Mouse (Mus musculus) brown adipose tissue, adult 24 weeks (tissue): Measurements from ENCODE around the gene Selenow. TPM values are rescaled to one million over a fixed set of nuclear protein-coding genes. Genes with fewer than 3 reads are reported as not detected.
A peak's percentile ranks its signal among the peaks of the same experiment; 100 is the strongest.

Experiments
- H3K27ac ChIP-seq: fragments of 200-500 bp; replicated peaks from 2 replicates; pipeline ENCODE4 v1.5.1; 2012; ENCODE audit warnings: low read depth, mild to moderate bottlenecking, low read length
- H3K4me1 ChIP-seq: fragments of 200-500 bp; 2 replicates; pipeline ENCODE4 v1.6.1; 2012; ENCODE audit warnings: low read length, mixed read lengths; ENCODE audit not compliant: control insufficient read depth, insufficient read depth, insufficient read length
- H3K4me3 ChIP-seq: fragments of 200-500 bp; 2 replicates; pipeline ENCODE4 v1.5.1; 2012; ENCODE audit warnings: low read depth, mild to moderate bottlenecking, low read length, moderate library complexity; ENCODE audit not compliant: insufficient read depth
- polyA plus RNA-seq: library from polyadenylated mRNA; stranded (reverse); fragments of >200 nt; gene quantifications from 2 replicates; pipeline ENCODE4 v1.2.4, GENCODE M21; 2012; ENCODE audit not compliant: missing spikeins, insufficient read depth, insufficient read length

Gene Selenow
- polyA plus RNA-seq: 320 and 478 TPM in 2 replicates

GRCm38 (mm10) chr7:15922220-15922773 is at the start of gene Selenow:
Gene Selenow (minus strand): TSS chr7:15922402.
- H3K27ac ChIP-seq: peak within 1 kb of the TSS; percentile 98
- H3K4me3 ChIP-seq: peak within 1 kb of the TSS; percentile 75
- peaks cover 7% of the 10 kb centered on the region; the same call in 1 of the 2 replicates for H3K4me1 ChIP-seq

GRCm38 (mm10) chr7:15969674-15970073 is 47.5 kb upstream of the Selenow start:
- H3K4me3 ChIP-seq: no peak overlapping the region
- no peak overlapping the region for H3K27ac ChIP-seq
- no peaks in the 10 kb centered on the region for H3K4me1 ChIP-seq

GRCm38 (mm10) chr7:15968322-15968721 is 46.1 kb upstream of the Selenow start:
- H3K4me3 ChIP-seq: no peak overlapping the region
- no peak overlapping the region for H3K27ac ChIP-seq
- H3K4me1 ChIP-seq: no peaks in the 10 kb centered on the region

- H3K4me3 ChIP-seq: peak within 1 kb of the TSS; percentile 93
- H3K27ac ChIP-seq: peak within 1 kb of the TSS; percentile 99
- H3K4me1 ChIP-seq: no peaks in the 10 kb centered on the region
Observed at GRCm38 (mm10) chr7:15967312-15967711, 45.1 kb upstream of the Selenow start, which contains the start of gene Ehd2. Gene Ehd2 (minus strand): TSS chr7:15967567.

- Histone ChIP-seq H3K4me1 (peaks cover 3% of the 10 kb centered on the region), H3K27ac (peak overlapping the region; percentile 99), H3K4me3 (peak overlapping the region; percentile 93)
Observed at GRCm38 (mm10) chr7:15966489-15966888, 44.3 kb upstream of the Selenow start.

- peak overlapping the region; percentile 93 for H3K27ac ChIP-seq
- H3K4me3 ChIP-seq: peak overlapping the region; percentile 93
- H3K4me1 ChIP-seq: peaks cover 16% of the 10 kb centered on the region
Observed at GRCm38 (mm10) chr7:15963798-15964652, 41.8 kb upstream of the Selenow start.

- Histone ChIP-seq H3K4me3 (peak overlapping the region; percentile 93), H3K4me1 (peaks cover 17% of the 10 kb centered on the region), H3K27ac (peak overlapping the region; percentile 93)
Observed at GRCm38 (mm10) chr7:15962311-15963288, 40.4 kb upstream of the Selenow start.

GRCm38 (mm10) chr7:15961798-15962197 is 39.6 kb upstream of the Selenow start:
- Histone ChIP-seq H3K27ac (peak overlapping the region; percentile 66), H3K4me1 (peaks cover 23% of the 10 kb centered on the region), H3K4me3 (peak overlapping the region; percentile 23)

GRCm38 (mm10) chr7:15961239-15961638 is 39.0 kb upstream of the Selenow start:
- H3K4me3 ChIP-seq: peak overlapping the region; percentile 23
- peaks cover 28% of the 10 kb centered on the region for H3K4me1 ChIP-seq
- H3K27ac ChIP-seq: peak overlapping the region; percentile 66

- peaks cover 32% of the 10 kb centered on the region for H3K4me1 ChIP-seq
- H3K27ac ChIP-seq: peak overlapping the region; percentile 85
- peak overlapping the region; percentile 23; the same call in 1 of the 2 replicates for H3K4me3 ChIP-seq
Observed at GRCm38 (mm10) chr7:15960691-15961090, 38.5 kb upstream of the Selenow start.

- Histone ChIP-seq H3K27ac (peak overlapping the region; percentile 99), H3K4me1 (peaks cover 25% of the 10 kb centered on the region), H3K4me3 (peak overlapping the region; percentile 44)
Observed at GRCm38 (mm10) chr7:15956143-15956542, 33.9 kb upstream of the Selenow start.

- peak overlapping the region; percentile 44 for H3K4me3 ChIP-seq
- H3K4me1 ChIP-seq: peaks cover 23% of the 10 kb centered on the region
- peak overlapping the region; percentile 99 for H3K27ac ChIP-seq
Observed at GRCm38 (mm10) chr7:15955509-15955908, 33.3 kb upstream of the Selenow start.

- H3K4me3 ChIP-seq: peak overlapping the region; percentile 44; the same call in 1 of the 2 replicates
- peaks cover 24% of the 10 kb centered on the region for H3K4me1 ChIP-seq
- H3K27ac ChIP-seq: peak overlapping the region; percentile 99
Observed at GRCm38 (mm10) chr7:15954978-15955443, 32.8 kb upstream of the Selenow start.

- Histone ChIP-seq H3K4me3 (0 out of 2 replicates have a peak overlapping the region, but pooled peaks have one; percentile 0), H3K4me1 (peaks cover 27% of the 10 kb centered on the region), H3K27ac (peak overlapping the region; percentile 67)
Observed at GRCm38 (mm10) chr7:15954436-15954835, 32.2 kb upstream of the Selenow start.
